Mouse (Mus musculus) heart, postnatal 0 days (tissue): ENCODE measurements around the gene Gm12166. TPM values are rescaled to one million over a fixed set of nuclear protein-coding genes. Genes with fewer than 3 reads are reported as not detected.

Source experiments
- ATAC-seq: fragments of 200-750 bp; cut with Nextera tagmentation; 2 replicates; pipeline ENCODE4 v1.8.0; 2017; ENCODE audit warnings: low read depth, moderate number of reproducible peaks, moderate library complexity; ENCODE audit not compliant: insufficient read depth
- DNase-seq: peaks from one replicate; pipeline ENCODE4 v3.0.0-alpha.2; 2016; ENCODE audit warnings: low spot score
- H3K27ac ChIP-seq: fragments of 300-500 bp; sonication (generic); 2 replicates; pipeline ENCODE4 v1.5.1; 2014; ENCODE audit warnings: low read depth, mild to moderate bottlenecking
- H3K27me3 ChIP-seq: fragments of 300-500 bp; sonication (generic); 2 replicates; pipeline ENCODE4 v1.6.1; 2014; ENCODE audit warnings: low read length, mixed read lengths; ENCODE audit not compliant: control insufficient read depth, insufficient read depth
- H3K36me3 ChIP-seq: fragments of 300-500 bp; sonication (generic); replicated peaks from 2 replicates; pipeline ENCODE4 v1.6.1; 2014; ENCODE audit warnings: low read length, mixed read lengths; ENCODE audit not compliant: control insufficient read depth, insufficient read depth
- H3K4me1 ChIP-seq: fragments of 300-500 bp; sonication (generic); 2 replicates; pipeline ENCODE4 v1.6.1; 2014; ENCODE audit warnings: antibody characterized with exemption; ENCODE audit not compliant: control insufficient read depth, insufficient read depth
- H3K4me2 ChIP-seq: fragments of 300-500 bp; sonication (generic); 2 replicates; pipeline ENCODE4 v1.6.1; 2014; ENCODE audit warnings: low read depth, mild to moderate bottlenecking, low read length, moderate library complexity
- H3K4me3 ChIP-seq: fragments of 300-500 bp; sonication (generic); 2 replicates; pipeline ENCODE4 v1.5.1; 2014; ENCODE audit warnings: low read depth, low read length
- H3K9ac ChIP-seq: fragments of 300-500 bp; sonication (generic); replicated peaks from 2 replicates; pipeline ENCODE4 v1.6.1; 2014; ENCODE audit warnings: low read depth, low read length, mixed read lengths
- H3K9me3 ChIP-seq: fragments of 300-500 bp; sonication (generic); replicated peaks from 2 replicates; pipeline ENCODE4 v1.6.1; 2016; ENCODE audit warnings: low read length; ENCODE audit not compliant: control insufficient read depth
- CTCF ChIP-seq: IDR thresholded peaks from 2 replicates; pipeline ENCODE4 v1.5.1; 2016; ENCODE audit warnings: antibody characterized with exemption, control low read depth, low read depth
- EP300 ChIP-seq: IDR thresholded peaks from 2 replicates; pipeline ENCODE4 v1.6.1; 2016; ENCODE audit warnings: antibody characterized with exemption, low read depth
- WGBS: fragments of 180-500 bp; shearing (Covaris S2); extraction: QIAGEN DNeasy Blood & Tissue Kit; methylation state at CpG from one replicate; pipeline ENCODE4 v1.1.7; 2014; 5-methylcytosine and 5-hydroxymethylcytosine counted together
- polyA plus RNA-seq: library from polyadenylated mRNA; unstranded; fragments of >200 nt; fragmentation: Nextera tagmentation; extraction: Ambion mirVana; gene quantifications from 2 replicates; pipeline ENCODE4 v1.2.1, GENCODE M21; 2015
- total RNA-seq: library from RNA; depleted of rRNA; stranded (reverse); fragments of >200 nt; gene quantifications from 2 replicates; pipeline ENCODE4 v1.2.3, GENCODE M21; 2014; ENCODE audit warnings: low replicate concordance

Gene Gm12166
- total and polyA plus RNA-seq, 2 experiments from 2014 or later: 1.8 to 3.9 TPM

DNA sequence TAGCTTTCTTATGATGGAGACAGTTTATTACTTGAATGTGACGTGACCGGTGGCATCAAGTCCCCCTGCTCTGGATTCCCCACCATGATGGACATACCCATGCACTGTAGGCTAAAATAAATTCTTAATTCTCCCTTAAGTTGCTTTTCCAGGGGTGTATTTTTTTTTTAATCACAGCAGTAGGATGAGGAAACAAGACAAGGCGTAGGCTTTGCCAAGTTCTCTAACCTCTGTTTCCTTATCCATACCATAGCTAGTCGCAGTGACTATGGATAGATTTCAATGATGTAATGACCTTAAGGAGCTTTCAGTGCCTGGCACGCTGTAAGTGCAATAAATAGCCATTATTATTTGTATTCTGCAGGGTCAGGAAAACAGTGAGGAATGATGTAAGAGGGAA, 25.2 kb upstream of the Gm12166 start:
- ATAC-seq (no peak), DNase-seq (no peak)
- H3K9me3 ChIP-seq: no peaks in the 10 kb centered on the region
- peaks cover 52% of the 10 kb centered on the region for H3K4me1 ChIP-seq
- no peak overlapping the region for H3K9ac ChIP-seq
- no peak overlapping the region for H3K4me3 ChIP-seq
- 67% methylated on average over 5 of the region's 5 CpGs for WGBS
- TF ChIP-seq CTCF: no peak
- no peak for TF ChIP-seq EP300
- peaks cover 43% of the 10 kb centered on the region for H3K36me3 ChIP-seq
- no peaks in the 10 kb centered on the region for H3K27me3 ChIP-seq
- peak overlapping the region; percentile 41 for H3K27ac ChIP-seq
- H3K4me2 ChIP-seq: no peak overlapping the region

- ATAC-seq (no peak), DNase-seq (no peak)
- H3K4me2 ChIP-seq: no peak overlapping the region
- peak overlapping the region; percentile 41 for H3K27ac ChIP-seq
- peaks cover 40% of the 10 kb centered on the region for H3K36me3 ChIP-seq
- H3K4me1 ChIP-seq: peaks cover 51% of the 10 kb centered on the region
- WGBS: 90% methylated on average over 11 of the region's 11 CpGs
- H3K27me3 ChIP-seq: no peaks in the 10 kb centered on the region
- H3K4me3 ChIP-seq: no peak overlapping the region
- H3K9me3 ChIP-seq: no peaks in the 10 kb centered on the region
- H3K9ac ChIP-seq: no peak overlapping the region
- TF ChIP-seq CTCF (no peak), EP300 (no peak)
Observed at GRCm38 (mm10) chr11:46076442-46077158, 24.5 kb upstream of the Gm12166 start.

DNA sequence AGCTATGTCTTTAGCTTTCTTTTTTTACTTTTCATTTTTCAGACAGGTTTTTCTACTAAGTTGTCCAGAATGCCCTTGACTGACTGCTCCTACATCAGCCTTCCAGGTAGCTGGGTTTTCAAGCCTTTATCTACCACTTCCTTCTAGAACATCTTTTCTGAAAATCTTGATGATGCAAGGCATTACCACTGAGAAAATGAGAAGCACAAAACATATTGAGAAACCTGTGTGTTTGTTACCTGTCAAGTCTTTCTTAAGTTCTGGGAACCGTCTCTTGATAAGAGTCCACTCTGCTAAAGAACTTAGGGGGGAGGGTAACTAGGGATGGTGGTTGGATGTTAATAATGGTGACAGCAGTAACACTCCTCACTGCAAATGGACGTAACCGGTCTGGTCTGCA, 23.4 kb upstream of the Gm12166 start:
- TF ChIP-seq EP300: no peak
- no peak for TF ChIP-seq CTCF
- peaks cover 45% of the 10 kb centered on the region for H3K36me3 ChIP-seq
- H3K27ac ChIP-seq: no peak overlapping the region

DNA sequence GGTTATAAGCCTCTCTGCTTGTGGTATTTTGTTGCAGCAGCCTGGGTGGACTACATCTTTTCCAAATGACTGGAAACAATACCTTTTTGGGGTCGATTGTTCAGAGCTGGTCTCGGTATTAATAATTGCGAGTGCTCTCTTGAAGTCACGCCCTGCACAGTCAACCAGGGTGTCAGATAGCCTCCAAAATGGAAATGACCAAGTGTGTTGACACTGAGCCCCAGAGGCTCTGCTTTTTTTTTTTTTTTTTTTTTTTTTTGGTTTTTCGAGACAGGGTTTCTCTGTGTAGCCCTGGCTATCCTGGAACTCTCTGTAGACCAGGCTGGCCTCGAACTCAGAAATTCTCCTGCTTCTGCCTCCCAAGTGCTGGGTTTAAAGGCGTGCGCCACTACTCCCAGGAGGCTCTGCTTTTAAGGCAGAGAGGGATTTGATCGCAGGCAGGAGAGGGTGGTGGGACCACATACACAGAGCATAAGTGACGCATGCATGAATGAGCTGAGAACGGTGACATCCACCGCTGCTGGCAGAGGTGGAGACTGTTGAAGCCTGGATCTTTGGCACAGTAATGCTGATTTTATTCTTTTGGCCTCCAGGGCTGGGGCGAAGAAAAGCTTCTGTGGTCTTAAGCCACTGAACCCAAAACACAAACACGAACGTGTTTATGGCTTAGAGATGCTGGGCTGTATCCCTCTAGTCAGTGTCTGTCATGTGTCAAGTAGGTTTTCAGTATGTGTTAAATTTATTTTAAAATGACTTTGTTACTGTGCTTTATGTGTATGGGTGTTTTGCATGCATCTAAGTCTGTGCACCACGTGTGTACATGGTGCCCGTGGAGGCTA, 21.9 kb upstream of the Gm12166 start:
- DNase-seq: no peak
- H3K9ac ChIP-seq: no peak overlapping the region
- H3K36me3 ChIP-seq: peaks cover 40% of the 10 kb centered on the region
- H3K27me3 ChIP-seq: no peaks in the 10 kb centered on the region
- no peak for ATAC-seq
- H3K4me2 ChIP-seq: no peak overlapping the region
- peak overlapping the region; percentile 98 for H3K27ac ChIP-seq
- peaks cover 55% of the 10 kb centered on the region for H3K4me1 ChIP-seq
- no peaks in the 10 kb centered on the region for H3K9me3 ChIP-seq
- H3K4me3 ChIP-seq: no peak overlapping the region
- TF ChIP-seq CTCF: no peak
- no peak for TF ChIP-seq EP300
- WGBS: 82% methylated on average over 17 of the region's 17 CpGs

More for the DNA sequence above, 23.4 kb upstream of the Gm12166 start:
- Histone ChIP-seq H3K4me2 (no peak overlapping the region), H3K4me1 (peaks cover 51% of the 10 kb centered on the region), H3K9me3 (no peaks in the 10 kb centered on the region), H3K27me3 (no peaks in the 10 kb centered on the region), H3K4me3 (no peak overlapping the region), H3K9ac (no peak overlapping the region)
- DNase-seq (no peak), ATAC-seq (no peak)
- 60% methylated on average over 3 of the region's 3 CpGs for WGBS

DNA sequence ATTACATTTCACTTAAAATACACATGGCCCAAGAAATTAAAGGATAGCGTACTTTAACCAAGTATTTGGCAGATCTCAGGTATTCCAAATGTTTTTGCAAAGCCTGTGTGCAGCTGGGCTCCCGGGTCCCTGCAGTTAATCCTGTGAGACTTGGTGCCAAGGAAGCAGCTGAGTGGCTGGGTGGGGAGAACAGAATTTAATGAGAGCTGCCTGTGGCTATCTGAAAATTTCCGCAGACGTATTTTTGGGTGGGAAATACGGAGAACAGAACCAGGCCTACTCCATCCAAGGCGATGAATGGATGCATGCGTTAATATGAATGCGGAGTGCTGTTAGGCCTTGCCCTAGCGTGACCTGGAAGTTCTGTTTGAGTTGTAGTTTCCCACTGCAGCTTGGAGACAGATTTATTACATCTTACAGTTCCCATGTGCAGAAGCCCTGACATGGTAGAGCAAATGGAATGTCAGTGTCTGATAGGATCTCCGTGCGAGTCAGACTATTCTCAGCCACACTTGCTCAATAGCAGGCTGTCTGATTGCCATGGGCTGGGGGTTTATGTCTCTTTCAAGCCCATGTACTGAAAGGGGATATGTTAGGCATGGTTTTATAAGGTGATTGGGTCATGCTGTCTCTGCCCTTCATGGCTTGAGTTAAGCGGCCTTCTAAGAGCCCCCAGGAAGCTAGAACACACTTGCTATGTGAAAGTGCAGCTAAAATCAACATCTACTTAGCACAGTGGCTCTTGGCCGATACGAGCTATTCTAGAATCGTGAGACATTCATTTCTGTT, 21.1 kb upstream of the Gm12166 start:
- H3K36me3 ChIP-seq: peaks cover 32% of the 10 kb centered on the region
- ATAC-seq: no peak

More for the DNA sequence above, 21.1 kb upstream of the Gm12166 start:
- H3K4me3 ChIP-seq: no peak overlapping the region
- H3K9me3 ChIP-seq: no peaks in the 10 kb centered on the region
- no peak for DNase-seq
- no peak overlapping the region; the same call in 1 of the 2 replicates for H3K9ac ChIP-seq
- 49% methylated on average over 15 of the region's 15 CpGs for WGBS
- H3K4me2 ChIP-seq: no peak overlapping the region
- H3K27me3 ChIP-seq: no peaks in the 10 kb centered on the region
- TF ChIP-seq EP300 (peak; percentile 45; the same call in 1 of the 2 replicates), CTCF (no peak)
- H3K4me1 ChIP-seq: peaks cover 61% of the 10 kb centered on the region
- H3K27ac ChIP-seq: peak overlapping the region; percentile 98
